24 mouse cellular contexts compared by ENCODE assay signal in genomic region chr6:94286555-94286954, GRCm38 (mm10). TPM values are rescaled to one million over a fixed set of nuclear protein-coding genes. Genes with fewer than 3 reads are reported as not detected.
DNase-seq lines count a peak whose midpoint lies in the region; ATAC-seq and TF ChIP-seq lines count a peak whose summit lies in the region.
"Had no signal": no experiment of that assay in that cellular context is flagged by ENCODE, and none has a peak within 500 bp of the region (broad histone marks: within the 10 kb centered on the region; RNA-seq: fewer than 3 reads in every experiment).

No protein-coding gene starts in this region.

- H3K36me3 ChIP-seq in lung, embryonic 14.5 days (ENCODE audit: insufficient read depth): no peaks in the 10 kb centered on the region
- no peaks in the 10 kb centered on the region for H3K36me3 ChIP-seq in hindbrain, embryonic 14.5 days (replicated peaks; ENCODE audit: control insufficient read depth, insufficient read depth)
- H3K36me3 ChIP-seq: embryonic facial prominence, embryonic 12.5 days; forebrain, embryonic 15.5 days; G1E had no signal

- 70% methylated on average over 2 of the region's 2 CpGs for WGBS in lung, embryonic 14.5 days
- 85% methylated on average over 2 of the region's 2 CpGs for WGBS in hindbrain, embryonic 14.5 days

- H3K4me1 ChIP-seq in lung, embryonic 14.5 days (ENCODE audit: insufficient read depth): no peaks in the 10 kb centered on the region
- peaks cover 11% of the 10 kb centered on the region; the same call in 1 of the 2 replicates for H3K4me1 ChIP-seq in hindbrain, embryonic 14.5 days (replicated peaks; ENCODE audit: control insufficient read depth, insufficient read depth, low read length)

- peak; percentile 16 for DNase-seq in lung, embryonic 14.5 days
- no peak for DNase-seq in lung, postnatal 10 days
- DNase-seq in lung, postnatal 14 days: peak; percentile 11
- no peak for DNase-seq in lung, postnatal 4 days
- peak; percentile 27 for DNase-seq in lung, postnatal 25 days (ENCODE audit: low spot score)
- no peak for DNase-seq in hindbrain, embryonic 14.5 days (ENCODE audit: low spot score)
- DNase-seq: adrenal gland, adult 8-10 months; adrenal gland, postnatal 14 days; adrenal gland, postnatal 36 days; B cell, adult 2 months; cerebellum, adult 11-12 months; cerebellum, adult 2 months; cerebellum, adult 9-10 months; cerebellum, postnatal 10 days; cerebellum, postnatal 25 days had no signal

- 0 out of 2 replicates have a peak, but pooled peaks cover 3% of the 10 kb centered on the region for H3K9me3 ChIP-seq in lung, embryonic 14.5 days (ENCODE audit: low read depth, low read length)
- H3K9me3 ChIP-seq in hindbrain, embryonic 14.5 days (ENCODE audit: control insufficient read depth, low read length): no peaks in the 10 kb centered on the region
- H3K9me3 ChIP-seq: forebrain, embryonic 13.5 days; forebrain, embryonic 15.5 days had no signal

- no peak overlapping the region for H3K9ac ChIP-seq in lung, embryonic 14.5 days
- H3K9ac ChIP-seq in hindbrain, embryonic 14.5 days: no peak overlapping the region
- H3K9ac ChIP-seq: embryonic facial prominence, embryonic 12.5 days; forebrain, embryonic 13.5 days; forebrain, embryonic 15.5 days had no signal

- no peaks in the 10 kb centered on the region for H3K27me3 ChIP-seq in lung, embryonic 14.5 days (ENCODE audit: insufficient read depth, low read length)
- H3K27me3 ChIP-seq in hindbrain, embryonic 14.5 days (ENCODE audit: control insufficient read depth, insufficient read depth, low read length): no peaks in the 10 kb centered on the region
- H3K27me3 ChIP-seq: CH12.LX; embryonic facial prominence, embryonic 12.5 days; forebrain, embryonic 13.5 days; forebrain, embryonic 15.5 days; Patski had no signal

- TF ChIP-seq CTCF in lung, embryonic 14.5 days (IDR thresholded peaks at IDR 0.05; ENCODE audit: low read depth): no peak

- no peak overlapping the region for H3K4me2 ChIP-seq in lung, embryonic 14.5 days
- no peak overlapping the region for H3K4me2 ChIP-seq in hindbrain, embryonic 14.5 days (replicated peaks)
- H3K4me2 ChIP-seq: embryonic facial prominence, embryonic 12.5 days; forebrain, embryonic 13.5 days; forebrain, embryonic 15.5 days had no signal

- no peak overlapping the region for H3K27ac ChIP-seq in lung, embryonic 14.5 days (ENCODE audit: low read depth)
- no peak overlapping the region for H3K27ac ChIP-seq in hindbrain, embryonic 14.5 days
- H3K27ac ChIP-seq: embryonic facial prominence, embryonic 10.5 days; embryonic facial prominence, embryonic 12.5 days; forebrain, embryonic 13.5 days; forebrain, embryonic 15.5 days had no signal

- no peak overlapping the region for H3K4me3 ChIP-seq in lung, embryonic 14.5 days (ENCODE audit: low read depth, low read length)
- H3K4me3 ChIP-seq in hindbrain, embryonic 14.5 days (replicated peaks; ENCODE audit: low read length): no peak overlapping the region
- H3K4me3 ChIP-seq: embryonic facial prominence, embryonic 10.5 days; embryonic facial prominence, embryonic 12.5 days; forebrain, embryonic 13.5 days; forebrain, embryonic 15.5 days had no signal

- no peak for ATAC-seq in lung, embryonic 14.5 days (ENCODE audit: insufficient read depth)
- ATAC-seq in hindbrain, embryonic 14.5 days (ENCODE audit: low FRiP score): no peak
- ATAC-seq: activated CD4-positive, CD25-positive, alpha-beta regulatory T cell, adult 4 months; CD4-positive, CD25-positive, alpha-beta regulatory T cell, adult 4 months; forebrain, embryonic 13.5 days; forebrain, embryonic 15.5 days; Patski had no signal

RNA-seq across cellular contexts. Expression of gene Magi1, which starts 2.8 kb away (rescaled TPM):
- 8.1 and 10.1 TPM in 2 replicates for polyA plus RNA-seq in lung, embryonic 14.5 days (2014; fragmentation: Nextera tagmentation; extraction: Ambion mirVana)
- 25.3 and 27.6 TPM in 2 replicates for polyA plus RNA-seq in hindbrain, embryonic 14.5 days (2014; fragmentation: Nextera tagmentation; extraction: Ambion mirVana)

Comparison
In these comparisons a context has a peak if more than half of its experiments do, and no peak if none do; other contexts are left out.
1. DNase-seq: peak in lung, embryonic 14.5 days (single experiment), lung, postnatal 14 days (single experiment) and lung, postnatal 25 days (single experiment); none in lung, postnatal 10 days (single experiment), lung, postnatal 4 days (0 of 2) and hindbrain, embryonic 14.5 days (single experiment).